Mouse (Mus musculus) cerebellum, postnatal 10 days (tissue): ENCODE results near the gene Fam131a.
A peak's percentile ranks its signal among the peaks of the same experiment; 100 is the strongest.

ENCODE experiments used
- DNase-seq, 2 experiments: peaks; one replicate each; pipeline ENCODE4 v3.0.0; 2021; ENCODE audit warnings: mixed read lengths in 2 of 2

Fam131a gene

GRCm38 (mm10) chr16:20717181-20717977 is 24.3 kb downstream of the Fam131a start, which contains the start of the genes Polr2h and Clcn2:
Polr2h (plus strand) TSS chr16:20717665.
Clcn2 (minus strand) TSS chr16:20717746.
- DNase-seq, result peak; percentile 98

DNA sequence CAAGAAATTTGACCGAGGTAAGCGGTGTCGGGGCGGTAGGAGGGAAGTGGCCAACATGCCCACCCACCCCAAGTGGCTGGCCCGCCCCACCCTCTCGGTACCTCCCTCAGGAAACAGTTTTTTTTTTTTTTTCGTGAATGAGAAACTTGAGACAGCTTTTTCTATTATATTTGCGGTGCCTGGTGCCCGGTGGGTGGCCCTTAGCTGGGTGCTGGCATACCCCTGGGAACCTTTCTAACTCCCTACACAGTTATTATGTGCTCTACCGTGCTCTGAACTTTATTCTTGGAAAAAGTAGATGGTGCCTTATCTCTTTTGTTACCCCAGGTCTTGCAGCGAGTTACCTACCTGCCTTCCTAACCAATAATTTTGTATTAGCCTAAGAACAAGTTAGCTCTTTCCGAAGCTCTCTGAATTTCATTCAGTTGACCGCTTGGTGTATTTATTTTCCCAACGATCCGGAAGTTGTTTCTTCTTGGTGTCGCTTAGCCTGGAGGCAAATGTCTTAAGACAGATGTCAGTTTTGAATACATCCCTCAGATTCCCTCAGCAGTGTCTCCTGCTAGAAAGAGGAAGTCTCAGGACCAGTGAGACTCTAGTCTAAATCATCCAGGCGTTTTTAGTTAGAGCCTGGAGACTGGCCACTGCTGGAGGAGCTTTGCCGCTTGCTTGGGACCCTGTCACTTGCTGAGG is 25.1 kb downstream of the Fam131a start:
- DNase-seq, result no peak

GRCm38 (mm10) chr16:20721808-20722207 is 28.8 kb downstream of the Fam131a start:
- no peak for DNase-seq

- DNase-seq, result no peak
Observed at GRCm38 (mm10) chr16:20722736-20723135, 29.7 kb downstream of the Fam131a start.

DNA sequence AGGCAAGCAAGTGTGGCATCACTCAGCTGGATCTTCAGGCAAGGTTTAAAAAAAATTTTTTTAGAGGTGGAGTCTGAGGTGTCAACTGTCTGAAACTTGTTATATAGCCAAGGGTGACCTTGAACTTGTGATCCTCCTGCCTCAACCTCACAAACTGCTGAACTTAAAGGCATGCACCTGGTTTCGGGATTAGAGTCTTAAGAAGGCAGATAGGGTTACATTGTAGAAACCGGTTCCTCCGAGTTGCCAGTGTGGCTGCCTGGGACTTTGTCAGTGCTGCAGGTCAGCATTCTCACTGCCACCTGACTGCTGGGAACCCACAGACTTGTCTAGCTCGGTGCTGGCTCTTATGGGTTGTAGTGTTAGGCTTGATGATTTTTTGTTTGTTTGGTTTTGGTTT is 30.2 kb downstream of the Fam131a start:
- no peak for DNase-seq

GRCm38 (mm10) chr16:20724338-20724748 is 31.3 kb downstream of the Fam131a start:
- peak; percentile 53 to 62 for DNase-seq

DNA sequence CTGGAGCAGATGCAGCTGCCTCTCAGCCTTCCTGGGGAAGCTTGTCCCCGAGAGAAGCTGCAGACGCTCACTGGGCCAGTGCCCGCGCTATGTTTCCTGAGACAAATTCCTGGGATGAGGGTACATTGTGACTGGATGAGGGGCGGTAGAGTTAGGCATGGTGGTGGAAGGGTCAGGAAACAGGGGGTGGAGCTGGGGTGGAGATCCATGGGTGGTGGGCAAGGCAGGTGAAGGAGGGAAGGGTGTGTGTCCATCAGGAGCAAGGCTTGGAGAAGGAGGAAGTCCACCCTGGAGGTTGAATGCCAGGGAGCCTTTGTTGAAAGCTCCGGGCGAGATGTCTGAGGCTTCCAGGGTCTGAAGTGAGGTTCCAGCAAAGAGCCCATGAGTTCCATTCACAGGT is 32.3 kb downstream of the Fam131a start:
- no peak for DNase-seq

DNA sequence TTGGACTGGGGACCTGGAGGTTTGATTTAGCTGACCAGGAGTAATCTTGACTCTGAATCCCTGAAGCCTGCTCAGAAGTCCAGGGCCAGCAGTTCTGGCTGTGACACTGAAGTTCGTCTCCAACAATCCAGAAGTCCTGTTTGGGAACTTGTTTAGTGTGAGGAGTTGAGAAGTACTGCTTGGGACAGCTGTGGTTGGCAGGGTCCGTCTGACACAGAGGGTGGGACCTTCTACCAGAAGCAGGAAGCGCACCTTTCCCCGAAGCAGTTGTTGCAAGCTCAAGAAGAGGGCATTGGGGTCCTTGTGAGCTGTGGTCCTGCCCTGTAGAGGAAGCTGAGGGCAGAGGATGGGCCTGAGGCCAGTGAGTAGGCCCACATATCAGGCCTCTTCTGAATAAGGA is 32.7 kb downstream of the Fam131a start:
- no peak for DNase-seq

GRCm38 (mm10) chr16:20726384-20726783 is 33.3 kb downstream of the Fam131a start:
- no peak for DNase-seq

- DNase-seq, result no peak
Observed at GRCm38 (mm10) chr16:20730293-20730711, 37.3 kb downstream of the Fam131a start.

- DNase-seq, result peak; percentile 46 to 50
Observed at GRCm38 (mm10) chr16:20731688-20732087, 38.6 kb downstream of the Fam131a start.

DNA sequence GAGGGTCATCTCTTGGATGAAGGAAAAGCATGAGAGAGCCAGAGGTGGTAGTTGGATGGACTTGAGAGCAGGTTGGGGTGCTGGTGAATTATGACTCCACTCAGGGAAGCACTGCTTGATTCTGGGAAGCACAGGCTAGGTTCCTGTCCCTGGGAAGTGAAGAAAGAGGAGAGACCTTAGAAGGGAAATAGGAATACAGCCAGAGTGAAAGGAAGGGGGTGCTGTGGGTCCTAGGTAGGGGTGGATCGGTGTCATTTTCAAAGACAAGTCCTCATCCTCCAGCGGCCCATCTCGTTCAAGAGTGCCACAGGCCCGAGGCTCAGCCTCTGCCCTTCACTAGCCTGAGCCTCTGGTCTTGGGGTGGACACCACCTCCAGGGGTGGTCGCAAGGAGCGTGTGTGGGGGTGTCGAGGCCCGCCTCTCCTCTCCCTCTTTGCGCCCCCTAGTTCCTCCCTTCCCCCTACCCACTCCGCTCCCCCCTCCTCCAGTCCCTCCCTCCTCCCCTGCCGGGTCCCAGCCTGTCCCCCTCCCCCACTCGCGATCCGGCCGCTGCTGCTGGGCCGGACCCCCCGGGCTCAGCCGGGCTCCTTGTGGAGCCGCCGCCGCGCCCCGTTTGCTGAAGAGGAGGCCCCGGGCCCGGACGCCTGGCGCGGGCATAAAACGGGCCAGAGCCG is 39.3 kb downstream of the Fam131a start:
- peak; percentile 83 to 86 for DNase-seq

- peak; percentile 88 to 90 for DNase-seq
Observed at GRCm38 (mm10) chr16:20732925-20733730, 40.1 kb downstream of the Fam131a start, which contains the start of gene Chrd. Chrd (plus strand) TSS chr16:20733127.

DNA sequence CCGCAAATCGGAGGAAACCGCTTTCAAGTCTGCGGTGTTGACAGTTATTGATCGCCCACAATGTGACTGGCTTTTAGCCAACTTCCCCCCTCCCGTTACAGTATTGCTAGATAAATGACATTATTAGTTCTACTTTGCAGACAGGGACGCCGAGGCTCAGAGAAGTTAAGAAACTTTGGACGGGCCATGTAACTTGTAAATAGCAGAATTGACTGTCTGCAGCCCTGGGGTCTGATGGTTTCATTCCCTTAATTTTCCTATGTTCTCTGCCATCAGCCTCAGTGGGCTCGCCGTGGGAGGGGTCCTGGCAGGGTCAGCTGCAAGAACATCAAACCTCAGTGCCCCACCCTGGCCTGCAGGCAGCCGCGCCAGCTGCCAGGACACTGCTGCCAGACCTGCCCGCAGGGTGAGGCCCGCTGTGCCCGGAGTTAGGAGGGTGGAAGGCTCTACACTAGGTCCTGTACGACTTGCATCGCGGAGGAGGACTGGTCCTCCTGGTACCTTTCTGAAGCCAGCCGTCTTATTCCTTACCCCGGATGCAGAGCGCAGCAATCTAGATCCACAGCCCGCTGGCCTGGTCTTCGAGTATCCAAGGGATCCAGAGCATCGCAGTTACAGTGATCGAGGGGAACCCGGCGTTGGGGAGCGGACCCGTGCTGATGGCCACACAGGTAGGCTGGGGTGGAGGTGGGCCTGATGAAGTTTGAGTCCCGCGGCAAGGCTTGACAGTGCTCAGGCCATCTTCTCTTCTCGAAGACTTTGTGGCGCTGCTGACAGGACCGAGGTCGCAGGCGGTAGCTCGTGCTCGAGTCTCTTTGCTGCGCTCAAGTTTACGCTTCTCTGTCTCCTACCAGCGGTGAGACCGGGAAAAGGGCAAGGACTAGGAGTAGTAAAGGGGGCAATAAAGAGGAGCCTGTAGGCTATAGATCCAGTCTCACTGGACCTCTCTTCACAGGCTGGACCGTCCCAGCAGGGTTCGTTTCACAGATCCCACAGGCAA is 41.0 kb downstream of the Fam131a start, which contains the start of gene Thpo:
Thpo (minus strand) TSS at position 781 of the 1,000 bp plus-strand sequence.
- peak; percentile 67 to 68 for DNase-seq

DNA sequence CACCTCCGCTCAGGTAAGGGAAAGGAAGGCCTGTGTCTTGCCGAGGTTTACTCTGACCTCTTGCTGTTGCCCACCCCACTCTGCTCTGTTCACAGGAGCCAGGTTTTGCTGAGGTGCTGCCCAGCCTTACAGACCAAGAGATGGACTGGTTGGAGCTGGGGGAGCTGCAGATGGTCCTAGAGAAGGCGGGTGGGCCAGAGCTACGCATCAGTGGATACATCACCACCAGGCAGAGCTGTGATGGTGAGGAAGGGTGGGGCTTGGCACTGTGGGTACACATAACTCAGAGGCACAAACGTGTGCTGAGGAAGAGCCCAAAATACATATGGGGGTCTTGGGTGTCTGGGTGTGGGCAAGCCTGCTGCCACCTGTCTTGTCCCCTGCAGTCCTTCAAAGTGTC is 42.6 kb downstream of the Fam131a start:
- DNase-seq, result peak; percentile 62 to 72

DNA sequence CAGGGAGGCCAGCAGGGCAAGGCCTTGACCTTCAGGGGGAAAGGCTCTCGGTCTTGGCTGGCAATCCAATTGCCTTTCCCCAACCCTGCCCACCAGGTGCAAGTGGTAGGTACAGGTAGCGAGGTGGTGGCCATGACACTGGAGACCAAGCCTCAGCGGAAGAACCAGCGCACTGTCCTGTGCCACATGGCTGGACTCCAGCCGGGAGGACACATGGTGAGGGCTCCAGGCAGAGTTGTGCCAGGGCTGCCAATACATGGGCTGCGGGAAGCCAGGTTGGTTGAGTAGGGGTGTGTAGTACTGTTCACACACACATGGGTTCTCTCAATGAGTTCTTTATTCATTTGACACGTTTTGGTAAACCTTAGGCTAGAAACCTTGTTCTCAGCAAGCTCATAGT is 43.1 kb downstream of the Fam131a start:
- peak; percentile 48 to 56 for DNase-seq

- peak; percentile 66 to 69 for DNase-seq
Observed at GRCm38 (mm10) chr16:20736823-20737222, 43.8 kb downstream of the Fam131a start.

DNA sequence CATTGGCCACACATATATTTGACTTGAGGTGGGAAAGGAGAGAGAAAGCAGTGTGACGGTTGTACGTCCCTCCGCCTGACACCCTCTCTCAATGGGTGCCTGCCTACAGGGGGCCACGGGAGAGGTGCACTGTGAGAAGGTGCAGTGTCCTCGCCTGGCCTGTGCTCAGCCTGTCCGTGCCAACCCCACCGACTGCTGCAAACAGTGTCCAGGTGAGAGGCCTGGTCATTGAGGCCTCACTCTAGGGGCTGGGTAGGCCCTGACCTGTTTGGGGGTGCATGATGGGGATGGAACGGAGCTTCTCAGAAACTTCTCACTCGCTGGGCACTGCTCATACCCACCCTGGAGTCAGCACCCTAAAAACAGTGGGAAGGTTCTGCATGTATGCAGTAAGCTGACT is 46.8 kb downstream of the Fam131a start:
- no peak for DNase-seq

DNA sequence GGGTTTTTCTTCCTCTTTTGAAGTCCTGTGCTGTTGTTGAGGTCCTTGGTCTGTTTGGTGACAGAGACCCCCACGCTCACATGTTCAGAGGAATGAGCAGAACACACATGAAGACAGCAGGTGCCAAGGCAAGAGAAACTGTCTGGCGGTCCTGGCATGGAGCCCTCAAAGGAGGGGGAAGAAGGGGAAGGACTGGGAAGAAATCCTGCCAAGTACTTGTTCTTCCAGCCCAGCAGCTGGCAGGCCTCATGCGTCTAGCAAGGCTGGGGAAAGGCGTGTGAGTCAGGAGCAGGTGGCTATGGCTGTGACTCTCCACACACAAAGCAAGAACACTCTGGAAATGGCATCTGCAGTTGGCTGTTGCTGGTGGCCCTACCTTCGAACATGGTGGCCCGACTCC is 53.6 kb downstream of the Fam131a start:
- peak; percentile 83 to 89 for DNase-seq

DNA sequence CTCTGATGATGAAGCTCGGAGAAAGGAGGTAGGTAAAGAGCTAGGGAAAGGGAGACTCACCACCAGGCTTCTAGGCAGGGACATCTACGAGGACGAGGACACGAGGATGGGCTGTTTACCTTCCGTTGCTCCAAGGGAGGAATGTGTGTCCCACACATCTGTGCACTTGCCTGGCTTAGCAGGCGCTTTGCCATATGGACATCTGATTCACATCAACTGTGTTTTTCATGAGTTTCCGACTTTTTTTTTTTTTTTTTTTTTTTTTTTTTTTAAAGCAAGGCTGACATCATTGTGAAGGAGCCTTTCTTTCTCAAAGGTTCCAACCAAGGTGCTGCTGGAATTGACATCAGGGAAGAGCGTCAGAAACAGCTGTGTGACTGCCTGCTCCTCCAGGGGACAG is 57.5 kb downstream of the Fam131a start:
- no peak for DNase-seq
